Mouse (Mus musculus) lung, postnatal 0 days (tissue): ENCODE measurements around the gene Pld4.

Source experiments
- CTCF ChIP-seq: IDR thresholded peaks from 2 replicates; pipeline ENCODE4 v1.5.1; 2016; ENCODE audit warnings: antibody characterized with exemption, mild to moderate bottlenecking
- EP300 ChIP-seq: IDR thresholded peaks from 2 replicates; pipeline ENCODE4 v1.6.1; 2016; ENCODE audit warnings: antibody characterized with exemption, mild to moderate bottlenecking, control low read depth

DNA sequence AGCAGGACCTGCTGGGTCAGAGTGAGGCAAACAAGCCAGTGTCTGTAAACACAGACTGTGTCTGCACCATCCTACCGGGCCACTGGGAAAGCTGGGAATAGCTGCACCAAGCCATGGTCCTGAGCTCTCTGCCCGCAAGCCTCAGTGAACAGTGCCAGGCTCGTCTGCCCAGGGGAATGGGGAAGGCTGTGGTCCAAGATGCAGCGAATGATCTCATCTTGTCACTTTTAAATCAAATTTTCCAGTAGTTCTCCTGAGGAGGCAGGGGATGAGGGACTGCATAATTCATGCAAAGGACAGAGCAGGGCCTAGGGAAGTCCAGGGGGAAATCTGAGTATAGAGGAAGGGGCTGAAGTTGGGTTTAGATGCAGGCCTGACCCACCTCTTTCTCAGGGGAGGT is 47.3 kb downstream of the Pld4 start:
- no peak for TF ChIP-seq CTCF
- TF ChIP-seq EP300: no peak
